Mouse (Mus musculus) kidney, embryonic 15.5 days (tissue): ENCODE results near the gene Atrip. TPM values are rescaled to one million over a fixed set of nuclear protein-coding genes. Genes with fewer than 3 reads are reported as not detected.

Source experiments
- ATAC-seq: fragments of 200-750 bp; cut with Nextera tagmentation; replicated peaks from 2 replicates; pipeline ENCODE4 v1.8.0; 2017; ENCODE audit warnings: moderate TSS enrichment; ENCODE audit not compliant: low FRiP score
- H3K27ac ChIP-seq: fragments of 300-500 bp; sonication (generic); 2 replicates; pipeline ENCODE4 v1.5.1; 2015; ENCODE audit warnings: mild to moderate bottlenecking, inconsistent platforms
- H3K27me3 ChIP-seq: fragments of 300-500 bp; sonication (generic); 2 replicates; pipeline ENCODE4 v1.6.1; 2015; ENCODE audit warnings: inconsistent platforms
- H3K36me3 ChIP-seq: fragments of 300-500 bp; sonication (generic); 2 replicates; pipeline ENCODE4 v1.6.1; 2015; ENCODE audit warnings: inconsistent platforms
- H3K4me1 ChIP-seq: fragments of 300-500 bp; sonication (generic); 2 replicates; pipeline ENCODE4 v1.6.1; 2015; ENCODE audit warnings: inconsistent platforms
- H3K4me2 ChIP-seq: fragments of 300-500 bp; sonication (generic); 2 replicates; pipeline ENCODE4 v1.6.1; 2015; ENCODE audit warnings: moderate library complexity, mild to moderate bottlenecking, inconsistent platforms
- H3K4me3 ChIP-seq: fragments of 300-500 bp; sonication (generic); replicated peaks from 2 replicates; pipeline ENCODE4 v1.5.1; 2015; ENCODE audit warnings: mild to moderate bottlenecking, inconsistent platforms
- H3K9ac ChIP-seq: fragments of 300-500 bp; sonication (generic); 2 replicates; pipeline ENCODE4 v1.6.1; 2015; ENCODE audit warnings: mild to moderate bottlenecking, inconsistent platforms
- H3K9me3 ChIP-seq: fragments of 300-500 bp; sonication (generic); replicated peaks from 2 replicates; pipeline ENCODE4 v1.6.1; 2016; ENCODE audit warnings: inconsistent platforms
- WGBS: fragments of 180-500 bp; shearing (Covaris S2); methylation state at CpG from one replicate; pipeline ENCODE4 v1.1.7; 2015; ENCODE audit warnings: mixed read lengths; 5-methylcytosine and 5-hydroxymethylcytosine counted together
- polyA plus RNA-seq: library from polyadenylated mRNA; unstranded; fragments of >200 nt; fragmentation: Nextera tagmentation; extraction: Ambion mirVana; gene quantifications from 2 replicates; pipeline ENCODE4 v1.2.1, GENCODE M21; 2015

The Atrip gene
- polyA plus RNA-seq, 1 experiment from 2014 or later = 26.3 TPM

GRCm38 (mm10) chr9:109097291-109097690 is 23.4 kb upstream of the Atrip start:
- H3K36me3 ChIP-seq = peaks cover 21% of the 10 kb centered on the region
- peak overlapping the region; percentile 86 for H3K4me2 ChIP-seq
- no peaks in the 10 kb centered on the region for H3K9me3 ChIP-seq
- peaks cover 79% of the 10 kb centered on the region for H3K4me1 ChIP-seq
- no peaks in the 10 kb centered on the region for H3K27me3 ChIP-seq
- no peak for ATAC-seq
- H3K9ac ChIP-seq = peak overlapping the region; percentile 84; the same call in 1 of the 2 replicates
- H3K27ac ChIP-seq = peak overlapping the region; percentile 98
- peak overlapping the region; percentile 67 for H3K4me3 ChIP-seq
- 20% methylated on average over 6 of the region's 6 CpGs for WGBS

GRCm38 (mm10) chr9:109096856-109097255 is 22.9 kb upstream of the Atrip start:
- Histone ChIP-seq H3K36me3 (peaks cover 20% of the 10 kb centered on the region), H3K4me3 (peak overlapping the region; percentile 67), H3K27ac (peak overlapping the region; percentile 98), H3K4me2 (peak overlapping the region; percentile 86), H3K27me3 (no peaks in the 10 kb centered on the region), H3K4me1 (peaks cover 78% of the 10 kb centered on the region), H3K9ac (peak overlapping the region; percentile 84), H3K9me3 (no peaks in the 10 kb centered on the region)
- WGBS = 18% methylated on average over 6 of the region's 6 CpGs
- ATAC-seq = peak; percentile 9; the same call in 1 of the 2 replicates

GRCm38 (mm10) chr9:109096251-109096661 is 22.3 kb upstream of the Atrip start:
- H3K36me3 ChIP-seq = peaks cover 21% of the 10 kb centered on the region
- no peaks in the 10 kb centered on the region for H3K9me3 ChIP-seq
- peaks cover 75% of the 10 kb centered on the region for H3K4me1 ChIP-seq
- peak overlapping the region; percentile 86 for H3K4me2 ChIP-seq
- H3K9ac ChIP-seq = peak overlapping the region; percentile 84
- H3K4me3 ChIP-seq = peak overlapping the region; percentile 67
- WGBS = 20% methylated on average over 9 of the region's 9 CpGs
- no peak for ATAC-seq
- H3K27ac ChIP-seq = peak overlapping the region; percentile 98
- no peaks in the 10 kb centered on the region for H3K27me3 ChIP-seq

- peak; percentile 59 for ATAC-seq
- Histone ChIP-seq H3K4me1 (peaks cover 80% of the 10 kb centered on the region), H3K4me2 (peak within 1 kb of the TSS; percentile 86), H3K27ac (peak within 1 kb of the TSS; percentile 98), H3K36me3 (peaks cover 14% of the 10 kb centered on the region), H3K4me3 (peak within 1 kb of the TSS; percentile 67), H3K9ac (peak within 1 kb of the TSS; percentile 84), H3K27me3 (no peaks in the 10 kb centered on the region), H3K9me3 (no peaks in the 10 kb centered on the region)
- under 1% methylated on average over 89 of the region's 102 CpGs for WGBS
Measured at GRCm38 (mm10) chr9:109095137-109095982, 21.4 kb upstream of the Atrip start, which contains the start of gene Plxnb1. Plxnb1 (plus strand) TSS chr9:109095389.

- Histone ChIP-seq H3K27me3 (no peaks in the 10 kb centered on the region), H3K4me1 (peaks cover 79% of the 10 kb centered on the region), H3K9ac (peak overlapping the region; percentile 84), H3K9me3 (no peaks in the 10 kb centered on the region), H3K4me2 (peak overlapping the region; percentile 86), H3K27ac (peak overlapping the region; percentile 98), H3K4me3 (peak overlapping the region; percentile 67), H3K36me3 (peaks cover 15% of the 10 kb centered on the region)
- ATAC-seq = peak; percentile 20
- WGBS = under 1% methylated on average over 21 of the region's 21 CpGs
Measured at GRCm38 (mm10) chr9:109094553-109095136, 20.7 kb upstream of the Atrip start.

GRCm38 (mm10) chr9:109093786-109094552 is 20.0 kb upstream of the Atrip start:
- Histone ChIP-seq H3K9ac (peak overlapping the region; percentile 84; the same call in 1 of the 2 replicates), H3K9me3 (no peaks in the 10 kb centered on the region), H3K4me3 (peak overlapping the region; percentile 67), H3K27me3 (no peaks in the 10 kb centered on the region), H3K27ac (peak overlapping the region; percentile 98), H3K4me2 (peak overlapping the region; percentile 86), H3K4me1 (peaks cover 72% of the 10 kb centered on the region), H3K36me3 (peaks cover 17% of the 10 kb centered on the region)
- ATAC-seq = 0 out of 2 replicates have a peak, but pooled peaks have one; percentile 0
- WGBS = 9% methylated on average over 11 of the region's 11 CpGs

- Histone ChIP-seq H3K36me3 (peaks cover 17% of the 10 kb centered on the region), H3K9ac (no peak overlapping the region), H3K4me2 (no peak overlapping the region), H3K27me3 (no peaks in the 10 kb centered on the region), H3K4me1 (peaks cover 67% of the 10 kb centered on the region), H3K9me3 (no peaks in the 10 kb centered on the region), H3K4me3 (no peak overlapping the region), H3K27ac (peak overlapping the region; percentile 62; the same call in 1 of the 2 replicates)
- ATAC-seq = no peak
- WGBS = 52% methylated on average over 6 of the region's 6 CpGs
Measured at GRCm38 (mm10) chr9:109092799-109093198, 18.9 kb upstream of the Atrip start.

GRCm38 (mm10) chr9:109091802-109092201 is 17.9 kb upstream of the Atrip start:
- Histone ChIP-seq H3K4me2 (no peak overlapping the region), H3K27ac (no peak overlapping the region), H3K27me3 (no peaks in the 10 kb centered on the region), H3K9me3 (no peaks in the 10 kb centered on the region), H3K36me3 (peaks cover 17% of the 10 kb centered on the region), H3K4me1 (peaks cover 63% of the 10 kb centered on the region), H3K9ac (no peak overlapping the region), H3K4me3 (no peak overlapping the region)
- 89% methylated on average over 8 of the region's 8 CpGs for WGBS
- no peak for ATAC-seq

GRCm38 (mm10) chr9:109090446-109090845 is 16.5 kb upstream of the Atrip start:
- Histone ChIP-seq H3K27me3 (no peaks in the 10 kb centered on the region), H3K4me1 (peaks cover 54% of the 10 kb centered on the region), H3K4me3 (no peak overlapping the region), H3K9ac (no peak overlapping the region), H3K27ac (peak overlapping the region; percentile 68), H3K36me3 (peaks cover 17% of the 10 kb centered on the region), H3K4me2 (no peak overlapping the region), H3K9me3 (no peaks in the 10 kb centered on the region)
- no peak for ATAC-seq
- WGBS = 50% methylated on average over 15 of the region's 15 CpGs

GRCm38 (mm10) chr9:109087987-109088386 is 14.1 kb upstream of the Atrip start:
- Histone ChIP-seq H3K27ac (0 out of 2 replicates have a peak overlapping the region, but pooled peaks have one; percentile 37), H3K9me3 (no peaks in the 10 kb centered on the region), H3K36me3 (peaks cover 17% of the 10 kb centered on the region), H3K27me3 (no peaks in the 10 kb centered on the region), H3K9ac (no peak overlapping the region), H3K4me1 (peaks cover 39% of the 10 kb centered on the region), H3K4me3 (no peak overlapping the region), H3K4me2 (no peak overlapping the region)
- 0 out of 2 replicates have a peak, but pooled peaks have one; percentile 44 for ATAC-seq
- 11% methylated on average over 5 of the region's 5 CpGs for WGBS

GRCm38 (mm10) chr9:109084922-109085321 is 11.0 kb upstream of the Atrip start:
- H3K36me3 ChIP-seq = peaks cover 17% of the 10 kb centered on the region
- no peak overlapping the region for H3K4me2 ChIP-seq
- no peak overlapping the region for H3K27ac ChIP-seq
- no peaks in the 10 kb centered on the region for H3K27me3 ChIP-seq
- 15% methylated on average over 2 of the region's 2 CpGs for WGBS
- H3K4me1 ChIP-seq = peaks cover 35% of the 10 kb centered on the region
- no peak overlapping the region for H3K9ac ChIP-seq
- no peaks in the 10 kb centered on the region for H3K9me3 ChIP-seq
- ATAC-seq = no peak
- H3K4me3 ChIP-seq = no peak overlapping the region
